Mouse (Mus musculus): ENCODE results near the gene Mydgf.
A peak's percentile ranks its signal among the peaks of the same experiment; 100 is the strongest.

- TF ChIP-seq CTCF (IDR thresholded peaks at IDR 0.05; ENCODE audit: extremely low read depth, insufficient read depth, insufficient read length, insufficient replicate concordance) = peak; percentile 10; the same call in 1 of the 2 replicates
- no peak; the same call in 1 of the 2 replicates for TF ChIP-seq POLR2A (IDR thresholded peaks at IDR 0.05; ENCODE audit: low read depth, low read length)
Measured at GRCm38 (mm10) chr17:56218377-56219191, 34.9 kb upstream of the Mydgf start, which contains the start of gene Dpp9.
